Mouse (Mus musculus): ENCODE data around the gene Aktip. TPM values are rescaled to one million over a fixed set of nuclear protein-coding genes. Genes with fewer than 3 reads are reported as not detected.

Gene Aktip
- polyA plus RNA-seq, 1 experiment from 2014 or later = 79.2 TPM

GRCm38 (mm10) chr8:91177708-91178107, 22.1 kb downstream of the Aktip start:
- Histone ChIP-seq H3K27ac (replicated peaks) (no peak overlapping the region), H3K4me1 (no peaks in the 10 kb centered on the region), H3K36me3 (no peaks in the 10 kb centered on the region), H3K4me3 (no peak overlapping the region), H3K27me3 (ENCODE audit: low read depth, poor library complexity, severe bottlenecking) (no peaks in the 10 kb centered on the region), H3K9me3 (replicated peaks) (no peaks in the 10 kb centered on the region)
- 50% methylated on average over 1 of the region's 1 CpGs for WGBS
- no peak for DNase-seq (ENCODE audit: low spot score)

GRCm38 (mm10) chr8:91176176-91176575, 23.6 kb downstream of the Aktip start:
- 81% methylated on average over 14 of the region's 14 CpGs for WGBS
- no peak overlapping the region for H3K27ac ChIP-seq (replicated peaks)
- H3K9me3 ChIP-seq (replicated peaks) = no peaks in the 10 kb centered on the region
- no peaks in the 10 kb centered on the region; the same call in 1 of the 2 replicates for H3K27me3 ChIP-seq (ENCODE audit: low read depth, poor library complexity, severe bottlenecking)
- no peak overlapping the region for H3K4me3 ChIP-seq
- no peak for DNase-seq (ENCODE audit: low spot score)
- H3K4me1 ChIP-seq = peaks cover 10% of the 10 kb centered on the region
- H3K36me3 ChIP-seq = no peaks in the 10 kb centered on the region

GRCm38 (mm10) chr8:91171605-91172004, 28.2 kb downstream of the Aktip start:
- no peaks in the 10 kb centered on the region; the same call in 1 of the 2 replicates for H3K27me3 ChIP-seq (ENCODE audit: low read depth, poor library complexity, severe bottlenecking)
- H3K4me3 ChIP-seq = no peak overlapping the region
- no peaks in the 10 kb centered on the region for H3K36me3 ChIP-seq
- peaks cover 25% of the 10 kb centered on the region for H3K4me1 ChIP-seq
- DNase-seq (ENCODE audit: low spot score) = no peak
- WGBS = 76% methylated on average over 13 of the region's 13 CpGs
- no peaks in the 10 kb centered on the region for H3K9me3 ChIP-seq (replicated peaks)
- peak overlapping the region; percentile 69 for H3K27ac ChIP-seq (replicated peaks)

GRCm38 (mm10) chr8:91170914-91171313, 28.9 kb downstream of the Aktip start:
- Histone ChIP-seq H3K36me3 (no peaks in the 10 kb centered on the region), H3K4me3 (peak overlapping the region; percentile 23; the same call in 1 of the 2 replicates), H3K9me3 (replicated peaks) (no peaks in the 10 kb centered on the region), H3K4me1 (peaks cover 25% of the 10 kb centered on the region), H3K27ac (replicated peaks) (0 out of 2 replicates have a peak overlapping the region, but pooled peaks have one; percentile 69), H3K27me3 (ENCODE audit: low read depth, poor library complexity, severe bottlenecking) (no peaks in the 10 kb centered on the region; the same call in 1 of the 2 replicates)
- 53% methylated on average over 14 of the region's 14 CpGs for WGBS
- DNase-seq (ENCODE audit: low spot score) = peak; percentile 50

GRCm38 (mm10) chr8:91170152-91170551, 29.6 kb downstream of the Aktip start:
- no peaks in the 10 kb centered on the region; the same call in 1 of the 2 replicates for H3K27me3 ChIP-seq (ENCODE audit: low read depth, poor library complexity, severe bottlenecking)
- DNase-seq (ENCODE audit: low spot score) = no peak
- no peak overlapping the region for H3K4me3 ChIP-seq
- no peaks in the 10 kb centered on the region; the same call in 1 of the 2 replicates for H3K9me3 ChIP-seq (replicated peaks)
- peak overlapping the region; percentile 67 for H3K27ac ChIP-seq (replicated peaks)
- peaks cover 25% of the 10 kb centered on the region for H3K4me1 ChIP-seq
- 85% methylated on average over 6 of the region's 6 CpGs for WGBS
- H3K36me3 ChIP-seq = no peaks in the 10 kb centered on the region

GRCm38 (mm10) chr8:91159959-91160800, 39.6 kb downstream of the Aktip start:
- no peak overlapping the region for H3K4me3 ChIP-seq
- WGBS = 46% methylated on average over 15 of the region's 15 CpGs

GRCm38 (mm10) chr8:91158617-91159016, 41.2 kb downstream of the Aktip start:
- Histone ChIP-seq H3K27ac (replicated peaks) (no peak overlapping the region), H3K36me3 (no peaks in the 10 kb centered on the region), H3K27me3 (ENCODE audit: low read depth, poor library complexity, severe bottlenecking) (no peaks in the 10 kb centered on the region), H3K4me1 (peaks cover 15% of the 10 kb centered on the region), H3K9me3 (replicated peaks) (peaks cover 7% of the 10 kb centered on the region; the same call in 1 of the 2 replicates), H3K4me3 (no peak overlapping the region)
- WGBS = 95% methylated on average over 10 of the region's 10 CpGs
- no peak for DNase-seq (ENCODE audit: low spot score)

More at GRCm38 (mm10) chr8:91159959-91160800, 39.6 kb downstream of the Aktip start:
- Histone ChIP-seq H3K27ac (replicated peaks) (peak overlapping the region; percentile 6), H3K36me3 (no peaks in the 10 kb centered on the region), H3K4me1 (peaks cover 15% of the 10 kb centered on the region), H3K9me3 (replicated peaks) (no peaks in the 10 kb centered on the region; the same call in 1 of the 2 replicates), H3K27me3 (ENCODE audit: low read depth, poor library complexity, severe bottlenecking) (no peaks in the 10 kb centered on the region)
- no peak for DNase-seq (ENCODE audit: low spot score)

GRCm38 (mm10) chr8:91154564-91154963, 45.2 kb downstream of the Aktip start:
- no peak for DNase-seq (ENCODE audit: low spot score)
- Histone ChIP-seq H3K4me3 (no peak overlapping the region), H3K9me3 (replicated peaks) (peaks cover 9% of the 10 kb centered on the region; the same call in 1 of the 2 replicates), H3K27ac (replicated peaks) (no peak overlapping the region), H3K36me3 (no peaks in the 10 kb centered on the region), H3K4me1 (peaks cover 4% of the 10 kb centered on the region), H3K27me3 (ENCODE audit: low read depth, poor library complexity, severe bottlenecking) (no peaks in the 10 kb centered on the region)
- 35% methylated on average over 6 of the region's 6 CpGs for WGBS

- no peak overlapping the region for H3K27ac ChIP-seq (replicated peaks)
- H3K27me3 ChIP-seq (ENCODE audit: low read depth, poor library complexity, severe bottlenecking) = no peaks in the 10 kb centered on the region
- 70% methylated on average over 3 of the region's 3 CpGs for WGBS
Measured at GRCm38 (mm10) chr8:91153831-91154230, 45.9 kb downstream of the Aktip start.

GRCm38 (mm10) chr8:91151531-91151930, 48.2 kb downstream of the Aktip start:
- 88% methylated on average over 7 of the region's 7 CpGs for WGBS
- Histone ChIP-seq H3K27ac (replicated peaks) (no peak overlapping the region), H3K4me1 (no peaks in the 10 kb centered on the region), H3K27me3 (ENCODE audit: low read depth, poor library complexity, severe bottlenecking) (no peaks in the 10 kb centered on the region), H3K4me3 (no peak overlapping the region), H3K36me3 (no peaks in the 10 kb centered on the region), H3K9me3 (replicated peaks) (peaks cover 9% of the 10 kb centered on the region; the same call in 1 of the 2 replicates)
- DNase-seq (ENCODE audit: low spot score) = no peak

More at GRCm38 (mm10) chr8:91153831-91154230, 45.9 kb downstream of the Aktip start:
- peaks cover 9% of the 10 kb centered on the region; the same call in 1 of the 2 replicates for H3K9me3 ChIP-seq (replicated peaks)
- H3K36me3 ChIP-seq = no peaks in the 10 kb centered on the region
- H3K4me1 ChIP-seq = no peaks in the 10 kb centered on the region
- H3K4me3 ChIP-seq = no peak overlapping the region
- DNase-seq (ENCODE audit: low spot score) = no peak

- 76% methylated on average over 3 of the region's 3 CpGs for WGBS
- Histone ChIP-seq H3K9me3 (replicated peaks) (peaks cover 8% of the 10 kb centered on the region; the same call in 1 of the 2 replicates), H3K36me3 (no peaks in the 10 kb centered on the region), H3K27me3 (ENCODE audit: low read depth, poor library complexity, severe bottlenecking) (no peaks in the 10 kb centered on the region), H3K4me1 (no peaks in the 10 kb centered on the region), H3K4me3 (no peak overlapping the region), H3K27ac (replicated peaks) (no peak overlapping the region)
- no peak for DNase-seq (ENCODE audit: low spot score)
Measured at GRCm38 (mm10) chr8:91149298-91149697, 50.5 kb downstream of the Aktip start.

- H3K4me1 ChIP-seq = no peaks in the 10 kb centered on the region
- no peak overlapping the region for H3K27ac ChIP-seq (replicated peaks)
- H3K27me3 ChIP-seq (ENCODE audit: low read depth, poor library complexity, severe bottlenecking) = no peaks in the 10 kb centered on the region
- H3K4me3 ChIP-seq = no peak overlapping the region
- DNase-seq (ENCODE audit: low spot score) = no peak
- peaks cover 2% of the 10 kb centered on the region; the same call in 1 of the 2 replicates for H3K9me3 ChIP-seq (replicated peaks)
- 87% methylated on average over 15 of the region's 15 CpGs for WGBS
- no peaks in the 10 kb centered on the region for H3K36me3 ChIP-seq
Measured at GRCm38 (mm10) chr8:91148643-91149178, 51.1 kb downstream of the Aktip start.

GRCm38 (mm10) chr8:91147715-91148114, 52.1 kb downstream of the Aktip start:
- Histone ChIP-seq H3K9me3 (replicated peaks) (peaks cover 2% of the 10 kb centered on the region; the same call in 1 of the 2 replicates), H3K27ac (replicated peaks) (no peak overlapping the region), H3K27me3 (ENCODE audit: low read depth, poor library complexity, severe bottlenecking) (no peaks in the 10 kb centered on the region), H3K36me3 (no peaks in the 10 kb centered on the region), H3K4me1 (no peaks in the 10 kb centered on the region), H3K4me3 (no peak overlapping the region)
- WGBS = 19% methylated on average over 6 of the region's 6 CpGs
- DNase-seq (ENCODE audit: low spot score) = no peak

Measured in midbrain, embryonic 10.5 days (tissue).